Mouse (Mus musculus): ENCODE results near the gene Klf16. TPM values are rescaled to one million over a fixed set of nuclear protein-coding genes. Genes with fewer than 3 reads are reported as not detected.
A peak's percentile ranks its signal among the peaks of the same experiment; 100 is the strongest.

The Klf16 gene
- polyA plus RNA-seq, 1 experiment: 7.7 TPM

- Histone ChIP-seq H3K27ac (ENCODE audit: control insufficient read depth, insufficient read depth, low read depth, low read length) (peak within 1 kb of the TSS; percentile 98), H3K4me1 (ENCODE audit: control insufficient read depth, insufficient read depth, low read length) (peaks cover 36% of the 10 kb centered on the region), H3K36me3 (ENCODE audit: control insufficient read depth, insufficient read depth, low read length) (peaks cover 2% of the 10 kb centered on the region; the same call in 1 of the 2 replicates), H3K4me3 (ENCODE audit: control insufficient read depth, low read depth, low read length) (peak within 1 kb of the TSS; percentile 93), H3K27me3 (ENCODE audit: control insufficient read depth, insufficient read depth, low read length) (no peaks in the 10 kb centered on the region)
- TF ChIP-seq POLR2A (IDR thresholded peaks at IDR 0.05; ENCODE audit: control insufficient read depth, low read depth, low read length) (peak; percentile 80), CTCF (IDR thresholded peaks at IDR 0.05; ENCODE audit: control insufficient read depth, insufficient read depth, insufficient replicate concordance, low read depth, low read length) (0 out of 2 replicates have a peak, but pooled peaks have one; percentile 22)
These were observed 38.3 kb downstream of the Klf16 start, which contains the start of gene Atp8b3 for GRCm38 (mm10) chr10:80538710-80539394. TSS of gene Atp8b3 (minus strand) at chr10:80539124.

- Histone ChIP-seq H3K4me1 (ENCODE audit: control insufficient read depth, insufficient read depth, low read length) (peaks cover 36% of the 10 kb centered on the region), H3K27ac (ENCODE audit: control insufficient read depth, insufficient read depth, low read depth, low read length) (no peak overlapping the region; the same call in 1 of the 2 replicates), H3K4me3 (ENCODE audit: control insufficient read depth, low read depth, low read length) (peak overlapping the region; percentile 93), H3K36me3 (ENCODE audit: control insufficient read depth, insufficient read depth, low read length) (peaks cover 2% of the 10 kb centered on the region; the same call in 1 of the 2 replicates), H3K27me3 (ENCODE audit: control insufficient read depth, insufficient read depth, low read length) (no peaks in the 10 kb centered on the region)
- TF ChIP-seq CTCF (IDR thresholded peaks at IDR 0.05; ENCODE audit: control insufficient read depth, insufficient read depth, insufficient replicate concordance, low read depth, low read length) (no peak), POLR2A (IDR thresholded peaks at IDR 0.05; ENCODE audit: control insufficient read depth, low read depth, low read length) (no peak)
These were observed 38.9 kb downstream of the Klf16 start for GRCm38 (mm10) chr10:80538180-80538579.

GRCm38 (mm10) chr10:80535711-80536110 is 41.4 kb downstream of the Klf16 start:
- no peak overlapping the region for H3K27ac ChIP-seq (ENCODE audit: control insufficient read depth, insufficient read depth, low read depth, low read length)
- no peaks in the 10 kb centered on the region for H3K36me3 ChIP-seq (ENCODE audit: control insufficient read depth, insufficient read depth, low read length)
- peak overlapping the region; percentile 28 for H3K4me3 ChIP-seq (ENCODE audit: control insufficient read depth, low read depth, low read length)
- peaks cover 36% of the 10 kb centered on the region for H3K4me1 ChIP-seq (ENCODE audit: control insufficient read depth, insufficient read depth, low read length)
- no peaks in the 10 kb centered on the region for H3K27me3 ChIP-seq (ENCODE audit: control insufficient read depth, insufficient read depth, low read length)
- TF ChIP-seq POLR2A (IDR thresholded peaks at IDR 0.05; ENCODE audit: control insufficient read depth, low read depth, low read length) (no peak), CTCF (IDR thresholded peaks at IDR 0.05; ENCODE audit: control insufficient read depth, insufficient read depth, insufficient replicate concordance, low read depth, low read length) (no peak)

GRCm38 (mm10) chr10:80535071-80535470 is 42.0 kb downstream of the Klf16 start:
- no peak overlapping the region for H3K27ac ChIP-seq (ENCODE audit: control insufficient read depth, insufficient read depth, low read depth, low read length)
- no peaks in the 10 kb centered on the region for H3K36me3 ChIP-seq (ENCODE audit: control insufficient read depth, insufficient read depth, low read length)
- H3K27me3 ChIP-seq (ENCODE audit: control insufficient read depth, insufficient read depth, low read length): no peaks in the 10 kb centered on the region
- TF ChIP-seq CTCF (IDR thresholded peaks at IDR 0.05; ENCODE audit: control insufficient read depth, insufficient read depth, insufficient replicate concordance, low read depth, low read length) (no peak), POLR2A (IDR thresholded peaks at IDR 0.05; ENCODE audit: control insufficient read depth, low read depth, low read length) (no peak)
- H3K4me3 ChIP-seq (ENCODE audit: control insufficient read depth, low read depth, low read length): no peak overlapping the region; the same call in 1 of the 2 replicates
- peaks cover 36% of the 10 kb centered on the region for H3K4me1 ChIP-seq (ENCODE audit: control insufficient read depth, insufficient read depth, low read length)

GRCm38 (mm10) chr10:80533704-80534103 is 43.4 kb downstream of the Klf16 start:
- Histone ChIP-seq H3K36me3 (ENCODE audit: control insufficient read depth, insufficient read depth, low read length) (no peaks in the 10 kb centered on the region), H3K27ac (ENCODE audit: control insufficient read depth, insufficient read depth, low read depth, low read length) (no peak overlapping the region), H3K27me3 (ENCODE audit: control insufficient read depth, insufficient read depth, low read length) (no peaks in the 10 kb centered on the region), H3K4me3 (ENCODE audit: control insufficient read depth, low read depth, low read length) (no peak overlapping the region), H3K4me1 (ENCODE audit: control insufficient read depth, insufficient read depth, low read length) (peaks cover 32% of the 10 kb centered on the region)
- TF ChIP-seq POLR2A (IDR thresholded peaks at IDR 0.05; ENCODE audit: control insufficient read depth, low read depth, low read length) (0 out of 2 replicates have a peak, but pooled peaks have one; percentile 13), CTCF (IDR thresholded peaks at IDR 0.05; ENCODE audit: control insufficient read depth, insufficient read depth, insufficient replicate concordance, low read depth, low read length) (no peak)

GRCm38 (mm10) chr10:80532783-80533182 is 44.3 kb downstream of the Klf16 start:
- Histone ChIP-seq H3K27me3 (ENCODE audit: control insufficient read depth, insufficient read depth, low read length) (no peaks in the 10 kb centered on the region), H3K4me3 (ENCODE audit: control insufficient read depth, low read depth, low read length) (no peak overlapping the region), H3K27ac (ENCODE audit: control insufficient read depth, insufficient read depth, low read depth, low read length) (no peak overlapping the region), H3K4me1 (ENCODE audit: control insufficient read depth, insufficient read depth, low read length) (peaks cover 30% of the 10 kb centered on the region), H3K36me3 (ENCODE audit: control insufficient read depth, insufficient read depth, low read length) (no peaks in the 10 kb centered on the region)
- TF ChIP-seq POLR2A (IDR thresholded peaks at IDR 0.05; ENCODE audit: control insufficient read depth, low read depth, low read length) (no peak), CTCF (IDR thresholded peaks at IDR 0.05; ENCODE audit: control insufficient read depth, insufficient read depth, insufficient replicate concordance, low read depth, low read length) (0 out of 2 replicates have a peak, but pooled peaks have one; percentile 10)

- Histone ChIP-seq H3K36me3 (ENCODE audit: control insufficient read depth, insufficient read depth, low read length) (peaks cover 4% of the 10 kb centered on the region), H3K4me3 (ENCODE audit: control insufficient read depth, low read depth, low read length) (no peak overlapping the region), H3K27ac (ENCODE audit: control insufficient read depth, insufficient read depth, low read depth, low read length) (no peak overlapping the region), H3K27me3 (ENCODE audit: control insufficient read depth, insufficient read depth, low read length) (no peaks in the 10 kb centered on the region), H3K4me1 (ENCODE audit: control insufficient read depth, insufficient read depth, low read length) (peaks cover 3% of the 10 kb centered on the region)
- TF ChIP-seq POLR2A (IDR thresholded peaks at IDR 0.05; ENCODE audit: control insufficient read depth, low read depth, low read length): no peak
- no peak for TF ChIP-seq CTCF (IDR thresholded peaks at IDR 0.05; ENCODE audit: control insufficient read depth, insufficient read depth, insufficient replicate concordance, low read depth, low read length)
These were observed 50.9 kb downstream of the Klf16 start for GRCm38 (mm10) chr10:80526172-80526571.

Data from testis, adult 2 months (tissue).